Mouse (Mus musculus): Measurements from ENCODE around the gene Ceacam19.

Ceacam19 gene

GRCm38 (mm10) chr7:19841686-19842413 lies 45.9 kb downstream of the Ceacam19 start:
- DNase-seq (ENCODE audit: extremely low read depth, low read depth, low spot score) = no peak

- DNase-seq (ENCODE audit: extremely low read depth, low read depth, low spot score) = no peak
These were observed 46.8 kb downstream of the Ceacam19 start for GRCm38 (mm10) chr7:19840936-19841335.

GRCm38 (mm10) chr7:19840371-19840770 lies 47.4 kb downstream of the Ceacam19 start:
- peak; percentile 70 for DNase-seq (ENCODE audit: extremely low read depth, low read depth, low spot score)

GRCm38 (mm10) chr7:19836843-19837242 lies 50.9 kb downstream of the Ceacam19 start:
- DNase-seq (ENCODE audit: extremely low read depth, low read depth, low spot score) = no peak

GRCm38 (mm10) chr7:19834055-19834454 lies 53.7 kb downstream of the Ceacam19 start:
- DNase-seq (ENCODE audit: extremely low read depth, low read depth, low spot score) = no peak

- DNase-seq (ENCODE audit: extremely low read depth, low read depth, low spot score) = no peak
These were observed 55.9 kb downstream of the Ceacam19 start for GRCm38 (mm10) chr7:19831837-19832236.

GRCm38 (mm10) chr7:19830682-19831156 lies 57.0 kb downstream of the Ceacam19 start:
- peak; percentile 90 for DNase-seq (ENCODE audit: extremely low read depth, low read depth, low spot score)

GRCm38 (mm10) chr7:19829694-19830093 lies 58.1 kb downstream of the Ceacam19 start:
- DNase-seq (ENCODE audit: extremely low read depth, low read depth, low spot score) = no peak

GRCm38 (mm10) chr7:19826756-19827155 lies 61.0 kb downstream of the Ceacam19 start:
- DNase-seq (ENCODE audit: extremely low read depth, low read depth, low spot score) = no peak

All from fat pad, adult 2 months (tissue).